Mouse (Mus musculus): ENCODE measurements around the gene Zfp985.
"Not testable (repeated sequence)": the region's sequence is repeated elsewhere in the genome, so short reads cannot be mapped to it uniquely, and the experiment has no call there.

Gene Zfp985

GRCm38 (mm10) chr4:147603806-147604205 is 50.7 kb downstream of the Zfp985 start:
- DNase-seq (ENCODE audit: low spot score in 2 of 2) = no peak

- no peak for DNase-seq (ENCODE audit: low spot score in 2 of 2)
Measured at GRCm38 (mm10) chr4:147605521-147605920, 52.4 kb downstream of the Zfp985 start.

GRCm38 (mm10) chr4:147606511-147606910 is 53.4 kb downstream of the Zfp985 start:
- DNase-seq (ENCODE audit: low spot score in 2 of 2) = not testable (repeated sequence)

- not testable (repeated sequence) for DNase-seq (ENCODE audit: low spot score in 2 of 2)
Measured at GRCm38 (mm10) chr4:147633818-147634262, 80.8 kb downstream of the Zfp985 start.

All from urinary bladder, postnatal 4 days (tissue).